Mouse (Mus musculus): ENCODE results near the gene Dnmt3a.
A peak's percentile ranks its signal among the peaks of the same experiment; 100 is the strongest.

DNA sequence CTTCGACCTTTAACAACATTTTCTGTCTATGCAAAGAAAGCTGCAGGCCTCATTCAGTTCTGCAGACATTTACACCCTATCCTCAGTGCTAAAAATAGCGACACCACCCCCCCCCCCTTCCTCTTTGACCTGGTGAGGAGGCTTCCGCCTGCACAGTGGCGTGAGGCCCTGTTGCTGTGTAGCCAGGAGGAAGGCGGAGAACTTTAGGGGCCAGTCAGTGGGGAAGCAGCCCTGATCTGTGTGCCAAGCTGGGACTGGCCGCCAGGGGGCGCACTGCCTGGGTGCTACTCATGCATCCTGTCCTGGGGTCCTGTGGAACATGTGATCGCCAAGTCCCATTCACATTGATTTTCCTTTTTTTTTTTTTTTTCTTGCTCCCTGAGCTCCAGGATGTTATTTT lies 24.3 kb upstream of the Dnmt3a start:
- no peak for TF ChIP-seq EP300 (IDR thresholded peaks at IDR 0.05)
- peak; percentile 97 for TF ChIP-seq CTCF (IDR thresholded peaks at IDR 0.05)

Measured in lung, postnatal 0 days (tissue).